In genomic region chr4:95215187-95215586, GRCm38 (mm10) we compare ENCODE assay signal across 15 mouse cellular contexts.
DNase-seq lines count a peak whose midpoint lies in the region; ATAC-seq and TF ChIP-seq lines count a peak whose summit lies in the region.
"Had no signal": no experiment of that assay in that cellular context is flagged by ENCODE, and none has a peak within 500 bp of the region (broad histone marks: within the 10 kb centered on the region; RNA-seq: fewer than 3 reads in every experiment).

No protein-coding gene starts in this region.

- H3K9ac ChIP-seq in liver, embryonic 16.5 days (ENCODE audit: low read depth, low read length) = no peak overlapping the region
- H3K9ac ChIP-seq: embryonic facial prominence, embryonic 13.5 days; heart, embryonic 15.5 days had no signal

- peak; percentile 46 for DNase-seq in layer of hippocampus, adult 9-11 months
- DNase-seq in layer of hippocampus, postnatal 10 days (ENCODE audit: low spot score in 2 of 2) = no peak
- DNase-seq in spleen, adult 18-20 months = peak; percentile 63 to 72
- no peak for DNase-seq in kidney, postnatal 36 days
- DNase-seq in cerebellum, adult 11-12 months = no peak
- no peak for DNase-seq in gastrocnemius, postnatal 14 days
- DNase-seq: adrenal gland, postnatal 25 days; cerebellum, adult 9-11 months; kidney, postnatal 14 days; thymus, adult 2 months had no signal

- ATAC-seq in liver, embryonic 16.5 days (ENCODE audit: low read depth) = peak; percentile 55
- ATAC-seq: forebrain, embryonic 14.5 days had no signal

- peaks cover 9% of the 10 kb centered on the region for H3K4me1 ChIP-seq in bone marrow, adult 2 months (ENCODE audit: control insufficient read depth, insufficient read depth, low read length)
- H3K4me1 ChIP-seq in liver, embryonic 16.5 days (ENCODE audit: control insufficient read depth, low read depth, low read length) = no peaks in the 10 kb centered on the region
- H3K4me1 ChIP-seq: heart, embryonic 15.5 days had no signal

- no peak overlapping the region for H3K4me2 ChIP-seq in liver, embryonic 16.5 days (ENCODE audit: low read depth, low read length)
- H3K4me2 ChIP-seq: embryonic facial prominence, embryonic 13.5 days; heart, embryonic 15.5 days had no signal

- no peak overlapping the region for H3K4me3 ChIP-seq in bone marrow, adult 2 months (replicated peaks; ENCODE audit: control insufficient read depth, low read depth, low read length)
- H3K4me3 ChIP-seq in liver, embryonic 16.5 days (ENCODE audit: low read depth, low read length) = no peak overlapping the region
- H3K4me3 ChIP-seq: embryonic facial prominence, embryonic 13.5 days; heart, embryonic 15.5 days had no signal

- H3K27ac ChIP-seq in bone marrow, adult 2 months (ENCODE audit: control insufficient read depth, insufficient read depth, low read depth, low read length, poor library complexity) = peak overlapping the region; percentile 85; the same call in 1 of the 2 replicates
- 0 out of 2 replicates have a peak overlapping the region, but pooled peaks have one; percentile 29 for H3K27ac ChIP-seq in liver, embryonic 16.5 days (ENCODE audit: low read length)
- H3K27ac ChIP-seq: embryonic facial prominence, embryonic 13.5 days; heart, embryonic 15.5 days had no signal

- H3K9me3 ChIP-seq in liver, embryonic 16.5 days (replicated peaks; ENCODE audit: control insufficient read depth, low read length) = no peaks in the 10 kb centered on the region
- H3K9me3 ChIP-seq: embryonic facial prominence, embryonic 13.5 days; heart, embryonic 15.5 days had no signal

- H3K36me3 ChIP-seq in liver, embryonic 16.5 days (ENCODE audit: control insufficient read depth, insufficient read depth) = no peaks in the 10 kb centered on the region
- H3K36me3 ChIP-seq: embryonic facial prominence, embryonic 13.5 days; heart, embryonic 15.5 days had no signal

- TF ChIP-seq POLR2A in bone marrow, adult 2 months (IDR thresholded peaks at IDR 0.05; ENCODE audit: borderline replicate concordance, control insufficient read depth, low read depth, low read length) = no peak

- TF ChIP-seq CTCF in bone marrow, adult 2 months (IDR thresholded peaks at IDR 0.05; ENCODE audit: control insufficient read depth, insufficient read depth, low read length) = no peak

- 21% methylated on average over 7 of the region's 7 CpGs for WGBS in bone marrow, adult 2 months
- 39% methylated on average over 7 of the region's 7 CpGs for whole genome bisulfite sequencing in liver, embryonic 16.5 days (ENCODE audit: insufficient replicate concordance)

- H3K27me3 ChIP-seq in liver, embryonic 16.5 days (ENCODE audit: control insufficient read depth, insufficient read depth, low read depth, low read length) = no peaks in the 10 kb centered on the region
- H3K27me3 ChIP-seq: embryonic facial prominence, embryonic 13.5 days; heart, embryonic 15.5 days had no signal

- intact Hi-C loops in gastrocnemius, postnatal 14 days (cut with DNase I; ENCODE audit: low total_unique reads) = no loop called here

Comparison
In these comparisons a context has a peak if more than half of its experiments do, and no peak if none do; other contexts are left out.
1. DNase-seq: peak in layer of hippocampus, adult 9-11 months (single experiment) and spleen, adult 18-20 months (2 of 2); none in layer of hippocampus, postnatal 10 days (0 of 2), kidney, postnatal 36 days (0 of 2), cerebellum, adult 11-12 months (single experiment) and gastrocnemius, postnatal 14 days (single experiment).